Mouse (Mus musculus) embryo, embryonic 10 days (tissue): ENCODE data around the gene Tlnrd1.
"Not testable (repeated sequence)": the region's sequence is repeated elsewhere in the genome, so short reads cannot be mapped to it uniquely, and the experiment has no call there.

ENCODE experiments used
- DNase-seq: peaks from one replicate; pipeline ENCODE4 v3.0.0-alpha.2; 2015; ENCODE audit warnings: low spot score

Tlnrd1 gene

GRCm38 (mm10) chr7:83884021-83884658 is at the start of gene Tlnrd1, which contains the start of gene Mesd:
TSS of gene Tlnrd1 (minus strand) at chr7:83884305.
TSS of gene Mesd (plus strand) at chr7:83884466.
- peak; percentile 92 for DNase-seq

GRCm38 (mm10) chr7:83921637-83922036 is 37.5 kb upstream of the Tlnrd1 start:
- no peak for DNase-seq

GRCm38 (mm10) chr7:83920241-83920640 is 36.1 kb upstream of the Tlnrd1 start:
- no peak for DNase-seq

GRCm38 (mm10) chr7:83914566-83914965 is 30.5 kb upstream of the Tlnrd1 start:
- DNase-seq, result peak; percentile 87

GRCm38 (mm10) chr7:83913995-83914394 is 29.9 kb upstream of the Tlnrd1 start:
- DNase-seq, result no peak

- DNase-seq, result no peak
Observed at GRCm38 (mm10) chr7:83913405-83913932, 29.4 kb upstream of the Tlnrd1 start.

- no peak for DNase-seq
Observed at GRCm38 (mm10) chr7:83911909-83912308, 27.8 kb upstream of the Tlnrd1 start.

- no peak for DNase-seq
Observed at GRCm38 (mm10) chr7:83904831-83905230, 20.7 kb upstream of the Tlnrd1 start.

- DNase-seq, result no peak
Observed at GRCm38 (mm10) chr7:83902296-83903145, 18.4 kb upstream of the Tlnrd1 start.

GRCm38 (mm10) chr7:83901425-83901824 is 17.3 kb upstream of the Tlnrd1 start:
- DNase-seq, result no peak

GRCm38 (mm10) chr7:83900519-83900918 is 16.4 kb upstream of the Tlnrd1 start:
- DNase-seq, result no peak

- no peak for DNase-seq
Observed at GRCm38 (mm10) chr7:83898267-83898666, 14.2 kb upstream of the Tlnrd1 start.

- DNase-seq, result no peak
Observed at GRCm38 (mm10) chr7:83896077-83896740, 12.1 kb upstream of the Tlnrd1 start.

GRCm38 (mm10) chr7:83894348-83894747 is 10.2 kb upstream of the Tlnrd1 start:
- DNase-seq, result no peak

- peak; percentile 44 for DNase-seq
Observed at GRCm38 (mm10) chr7:83892333-83892669, 8.2 kb upstream of the Tlnrd1 start.

GRCm38 (mm10) chr7:83891433-83892332 is 7.6 kb upstream of the Tlnrd1 start:
- peak; percentile 99 for DNase-seq

- DNase-seq, result not testable (repeated sequence)
Observed at GRCm38 (mm10) chr7:83889946-83890345, 5.8 kb upstream of the Tlnrd1 start.

- no peak for DNase-seq
Observed at GRCm38 (mm10) chr7:83889383-83889782, 5.3 kb upstream of the Tlnrd1 start.

- DNase-seq, result peak; percentile 53
Observed at GRCm38 (mm10) chr7:83886366-83887129, 2.4 kb upstream of the Tlnrd1 start.

GRCm38 (mm10) chr7:83885835-83886234 is 1.7 kb upstream of the Tlnrd1 start:
- DNase-seq, result no peak
